Mouse (Mus musculus): ENCODE measurements around the gene Akr1d1.

Akr1d1 gene

GRCm38 (mm10) chr6:37617431-37618011 lies 87.5 kb downstream of the Akr1d1 start:
- DNase-seq (ENCODE audit: low spot score), result peak; percentile 69

Data from embryo, embryonic 10 days (tissue).